Mouse (Mus musculus): Measurements from ENCODE around the gene Defa21. TPM values are rescaled to one million over a fixed set of nuclear protein-coding genes. Genes with fewer than 3 reads are reported as not detected.

Defa21 gene
- not detected in 2 replicates for polyA plus RNA-seq (2015; fragmentation: Nextera tagmentation; extraction: Ambion mirVana)

GRCm38 (mm10) chr8:21025245-21025644 is at the start of gene Defa21:
Defa21 (plus strand) TSS chr8:21025545.

GRCm38 (mm10) chr8:21054747-21055146 is 29.4 kb downstream of the Defa21 start, which contains the start of gene Defa23:
Defa23 (plus strand) TSS chr8:21055047.

GRCm38 (mm10) chr8:21064738-21065137 is 39.4 kb downstream of the Defa21 start, which contains the start of gene Defa35:
Defa35 (plus strand) TSS chr8:21065038.

Other genes starting within 250 kb of the Defa21 start
- not detected in 2 replicates for gene Defb33, start 132.9 kb upstream of the Defa21 start, polyA plus RNA-seq (2015; fragmentation: Nextera tagmentation; extraction: Ambion mirVana)
- not detected in 2 replicates for gene Gm15056, start 122.9 kb upstream of the Defa21 start, polyA plus RNA-seq (2015; fragmentation: Nextera tagmentation; extraction: Ambion mirVana)
- not detected in 2 replicates for gene Gm6040, start 103.5 kb upstream of the Defa21 start, polyA plus RNA-seq (2015; fragmentation: Nextera tagmentation; extraction: Ambion mirVana)
- gene AY761185, start 80.8 kb upstream of the Defa21 start, polyA plus RNA-seq (2015; fragmentation: Nextera tagmentation; extraction: Ambion mirVana), result not detected in 2 replicates
- gene Defa23, start 29.5 kb downstream of the Defa21 start, polyA plus RNA-seq (2015; fragmentation: Nextera tagmentation; extraction: Ambion mirVana), result not detected in 2 replicates
- gene Defa35, start 39.5 kb downstream of the Defa21 start, polyA plus RNA-seq (2015; fragmentation: Nextera tagmentation; extraction: Ambion mirVana), result not detected in 2 replicates
- gene Defa25, start 58.9 kb downstream of the Defa21 start, polyA plus RNA-seq (2015; fragmentation: Nextera tagmentation; extraction: Ambion mirVana), result not detected in 2 replicates
- not detected in 2 replicates for gene Gm14851, start 70.5 kb downstream of the Defa21 start, polyA plus RNA-seq (2015; fragmentation: Nextera tagmentation; extraction: Ambion mirVana)
- gene Defa30, start 109.1 kb downstream of the Defa21 start, polyA plus RNA-seq (2015; fragmentation: Nextera tagmentation; extraction: Ambion mirVana), result not detected in 2 replicates
- not detected in 2 replicates for gene Defa22, start 136.7 kb downstream of the Defa21 start, polyA plus RNA-seq (2015; fragmentation: Nextera tagmentation; extraction: Ambion mirVana)
- gene Defa31, start 166.1 kb downstream of the Defa21 start, polyA plus RNA-seq (2015; fragmentation: Nextera tagmentation; extraction: Ambion mirVana), result not detected in 2 replicates
- not detected in 2 replicates for gene Gm15293, start 176.0 kb downstream of the Defa21 start, polyA plus RNA-seq (2015; fragmentation: Nextera tagmentation; extraction: Ambion mirVana)
- not detected in 2 replicates for gene Gm15292, start 224.2 kb downstream of the Defa21 start, polyA plus RNA-seq (2015; fragmentation: Nextera tagmentation; extraction: Ambion mirVana)

All from neural tube, postnatal 0 days (tissue).